Mouse (Mus musculus): ENCODE results near the gene Ankrd36.

Gene Ankrd36

DNA sequence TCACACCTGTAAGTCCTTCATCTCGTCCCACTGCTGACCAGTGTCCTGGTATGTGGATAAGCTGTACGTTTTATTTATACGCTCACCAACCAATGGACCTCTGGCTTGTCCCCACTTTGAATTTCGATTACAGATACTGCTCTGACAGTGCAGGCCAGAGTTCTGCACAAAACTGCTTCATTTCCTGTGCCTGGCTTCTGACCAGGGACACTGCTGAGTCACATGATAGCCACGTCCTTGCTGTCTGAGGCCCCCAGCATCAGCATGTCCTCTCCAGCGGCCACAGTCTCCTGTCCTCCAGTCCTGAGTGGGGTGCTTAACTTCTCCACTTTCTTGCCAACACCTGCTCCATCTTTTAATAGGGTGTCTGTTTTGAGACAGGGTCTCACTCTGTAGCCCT lies 113.1 kb downstream of the Ankrd36 start:
- DNase-seq (ENCODE audit: low spot score in 2 of 2): no peak

DNA sequence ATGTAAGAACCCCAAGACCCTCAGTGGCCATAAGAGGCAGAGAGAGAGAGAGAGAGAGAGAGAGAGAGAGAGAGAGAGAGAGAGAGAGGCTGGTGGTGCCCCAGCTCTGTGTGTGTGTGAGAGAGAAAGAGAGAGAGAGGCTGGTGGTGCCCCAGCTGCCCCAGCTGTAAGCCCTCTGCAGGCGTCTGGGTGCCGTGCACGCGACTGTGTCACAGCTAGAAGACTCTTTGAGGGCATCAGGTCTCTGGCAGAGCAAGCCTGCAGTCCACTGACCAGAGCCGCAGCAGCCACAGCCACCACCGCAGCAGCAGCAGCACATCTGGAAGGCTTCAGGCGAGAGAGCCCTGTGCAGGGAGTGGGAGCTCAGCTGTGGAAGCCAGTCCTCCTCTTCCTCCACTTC lies 114.8 kb downstream of the Ankrd36 start:
- DNase-seq (ENCODE audit: low spot score in 2 of 2): no peak

DNA sequence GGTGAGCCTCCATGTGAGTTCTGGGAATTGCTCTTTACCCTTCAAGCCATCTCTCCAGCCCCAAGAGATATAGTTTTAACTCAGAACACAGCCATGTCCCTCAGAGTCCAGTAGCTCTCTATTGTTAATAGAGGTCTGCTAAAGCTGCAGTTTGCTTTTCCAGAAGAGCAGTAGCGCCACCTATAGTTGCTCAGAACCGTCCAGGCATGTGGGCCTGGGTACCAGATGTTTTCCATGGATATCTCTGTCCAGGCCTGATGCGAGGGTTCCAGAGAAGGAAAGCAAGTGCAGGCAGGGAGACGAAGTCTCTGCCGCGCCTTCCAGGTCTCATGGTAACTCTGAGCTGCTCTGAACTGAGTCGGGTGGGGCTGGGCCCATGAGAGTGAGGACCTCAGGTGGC lies 122.3 kb downstream of the Ankrd36 start:
- DNase-seq (ENCODE audit: low spot score in 2 of 2): peak in 1 of 2 experiments; percentile 68

DNA sequence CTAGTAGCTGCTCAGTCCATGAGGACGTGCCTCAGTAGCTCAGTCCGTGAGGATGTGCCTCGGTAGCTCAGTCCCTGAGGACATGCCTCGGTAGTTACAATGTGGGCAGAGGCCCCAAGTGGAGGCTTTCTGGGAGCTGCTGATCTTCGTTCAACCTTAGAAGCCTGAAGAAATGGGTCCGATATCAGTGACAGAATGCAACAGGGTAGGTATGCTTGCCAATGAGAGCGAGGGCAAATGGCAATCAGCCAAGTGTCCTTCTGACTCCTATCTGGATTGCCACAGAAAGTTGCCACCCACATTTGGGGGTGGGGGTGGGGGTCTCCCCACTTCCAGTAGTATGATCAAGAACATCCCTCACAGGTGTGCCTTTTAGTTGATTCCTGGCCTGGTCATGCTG lies 131.3 kb downstream of the Ankrd36 start:
- DNase-seq (ENCODE audit: low spot score in 2 of 2): peak in 1 of 2 experiments; percentile 33

DNA sequence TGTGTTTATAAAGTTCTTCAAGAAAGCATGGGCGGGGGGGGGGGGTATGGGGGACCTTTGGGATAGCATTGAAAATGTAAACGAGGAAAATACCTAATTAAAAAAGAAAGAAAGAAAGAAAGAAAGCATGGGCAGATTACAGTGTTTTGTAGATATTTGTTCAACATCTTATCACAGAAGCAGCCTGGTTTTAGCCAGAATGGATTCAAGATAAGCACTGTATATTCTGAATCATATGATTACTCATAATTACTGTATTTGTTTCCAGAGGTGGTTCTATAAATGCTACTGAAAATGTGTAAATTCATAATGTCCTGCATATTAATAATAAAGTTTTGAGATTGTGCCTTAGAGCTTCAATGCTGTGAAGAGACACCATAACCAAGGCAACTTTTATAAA lies 131.8 kb downstream of the Ankrd36 start:
- DNase-seq (ENCODE audit: low spot score in 2 of 2): no peak

DNA sequence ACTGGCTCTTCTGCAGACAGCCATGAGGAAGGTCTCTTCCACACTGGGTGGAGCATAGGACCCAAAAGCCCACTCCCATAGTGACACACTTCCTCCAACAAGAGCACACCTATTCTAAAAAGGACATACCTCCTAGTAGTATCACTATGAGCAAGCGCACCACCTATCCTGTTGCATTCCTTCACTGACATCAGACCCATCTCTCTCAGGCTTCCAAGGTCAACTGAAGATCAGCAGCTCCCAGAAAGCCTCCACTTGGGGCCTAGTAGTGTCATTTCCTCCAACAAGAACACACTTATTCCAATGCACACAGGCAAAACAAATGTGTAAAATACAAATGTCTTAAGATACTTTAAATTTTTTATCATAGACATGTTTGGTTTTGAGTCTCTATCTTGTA lies 132.3 kb downstream of the Ankrd36 start:
- peak in 1 of 2 experiments; percentile 13 for DNase-seq (ENCODE audit: low spot score in 2 of 2)

DNA sequence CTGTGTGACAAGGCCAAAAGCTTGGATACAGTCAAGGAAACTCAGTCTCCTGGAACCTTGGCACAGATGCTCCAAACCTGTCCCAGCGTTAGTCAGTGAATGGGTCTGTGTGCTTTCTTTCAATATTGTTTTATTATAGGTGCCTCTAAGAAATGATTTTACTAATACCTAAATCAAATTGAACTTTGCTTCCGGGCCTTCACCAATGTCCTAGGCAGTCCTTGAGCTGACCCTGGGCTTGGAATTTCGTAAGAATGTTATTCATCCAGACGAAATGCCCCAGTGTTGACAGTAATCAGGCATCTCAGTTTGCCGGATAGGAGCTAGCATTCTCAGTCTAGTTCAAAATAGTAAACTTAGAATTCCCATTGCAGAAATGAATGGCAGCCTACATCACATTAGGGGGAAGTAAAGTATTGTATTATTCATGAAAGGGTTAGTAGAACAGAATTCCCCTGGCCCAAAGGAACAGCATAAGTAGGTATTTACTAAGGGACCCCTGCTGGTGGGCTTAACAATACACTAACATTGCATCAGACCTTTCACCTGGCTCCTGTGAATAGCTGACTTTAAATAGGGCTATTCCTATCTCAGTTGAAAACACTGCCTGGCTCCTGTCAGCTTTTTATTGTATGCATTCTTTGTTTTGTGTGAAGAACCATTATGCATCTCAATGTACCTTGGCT lies 132.9 kb downstream of the Ankrd36 start:
- DNase-seq (ENCODE audit: low spot score in 2 of 2): peak in 1 of 2 experiments; percentile 11

DNA sequence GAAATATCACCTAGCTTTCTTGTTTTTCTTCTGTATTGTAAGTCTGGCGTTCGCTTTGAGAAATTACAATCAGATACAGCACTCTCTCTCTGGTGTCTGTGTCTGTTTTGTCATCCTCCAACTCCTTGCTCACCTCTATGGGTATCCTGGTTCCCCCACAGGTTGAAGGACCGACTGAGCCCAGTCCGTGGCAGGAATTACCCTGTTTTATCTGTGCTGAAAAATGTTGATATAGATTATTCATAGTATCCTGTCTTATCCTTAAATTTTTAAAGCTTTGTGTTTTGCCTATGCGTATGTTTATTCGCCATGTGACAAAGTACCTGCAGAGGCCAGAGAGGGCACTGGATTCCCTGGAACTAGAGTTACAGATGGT lies 133.5 kb downstream of the Ankrd36 start:
- peak in 1 of 2 experiments; percentile 13 for DNase-seq (ENCODE audit: low spot score in 2 of 2)

DNA sequence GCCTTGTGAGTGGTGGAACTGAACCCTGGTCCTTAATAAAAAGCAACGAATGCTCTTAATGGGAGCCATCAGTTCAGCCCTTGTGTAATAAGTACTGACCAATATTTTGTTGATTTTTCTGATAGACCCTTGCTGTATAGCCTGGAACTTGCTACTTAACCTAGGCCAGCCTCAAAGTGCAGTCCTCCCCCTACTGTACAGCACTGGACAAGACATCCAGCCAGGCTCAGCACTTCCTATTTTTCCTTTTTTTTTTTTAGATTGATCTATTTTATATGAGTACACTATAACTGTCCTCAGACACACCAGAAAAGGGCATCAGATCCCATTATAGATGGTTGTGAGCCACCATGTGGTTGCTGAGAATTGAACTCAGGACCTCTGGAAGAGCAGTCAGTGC lies 133.9 kb downstream of the Ankrd36 start:
- DNase-seq (ENCODE audit: low spot score in 2 of 2): no peak

DNA sequence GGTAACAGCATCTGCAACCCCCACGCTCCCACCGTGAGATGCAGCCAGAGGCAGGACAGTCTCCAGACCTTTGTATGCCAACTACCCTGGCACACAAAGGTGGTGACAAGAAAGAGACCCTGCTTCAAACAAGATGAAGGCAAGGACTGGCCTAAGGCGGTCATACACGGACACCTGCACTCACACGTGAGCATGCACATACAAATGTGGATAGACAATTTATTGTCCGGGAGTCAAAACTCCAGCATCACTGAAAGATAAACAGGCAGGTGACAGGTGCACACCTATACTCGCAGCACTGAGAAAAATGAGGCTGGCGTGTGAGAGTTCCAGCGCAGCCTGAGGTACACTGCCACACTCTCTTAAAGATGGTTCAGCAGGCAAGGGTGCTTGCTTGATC lies 136.5 kb downstream of the Ankrd36 start:
- peak in 1 of 2 experiments; percentile 26 for DNase-seq (ENCODE audit: low spot score in 2 of 2)

DNA sequence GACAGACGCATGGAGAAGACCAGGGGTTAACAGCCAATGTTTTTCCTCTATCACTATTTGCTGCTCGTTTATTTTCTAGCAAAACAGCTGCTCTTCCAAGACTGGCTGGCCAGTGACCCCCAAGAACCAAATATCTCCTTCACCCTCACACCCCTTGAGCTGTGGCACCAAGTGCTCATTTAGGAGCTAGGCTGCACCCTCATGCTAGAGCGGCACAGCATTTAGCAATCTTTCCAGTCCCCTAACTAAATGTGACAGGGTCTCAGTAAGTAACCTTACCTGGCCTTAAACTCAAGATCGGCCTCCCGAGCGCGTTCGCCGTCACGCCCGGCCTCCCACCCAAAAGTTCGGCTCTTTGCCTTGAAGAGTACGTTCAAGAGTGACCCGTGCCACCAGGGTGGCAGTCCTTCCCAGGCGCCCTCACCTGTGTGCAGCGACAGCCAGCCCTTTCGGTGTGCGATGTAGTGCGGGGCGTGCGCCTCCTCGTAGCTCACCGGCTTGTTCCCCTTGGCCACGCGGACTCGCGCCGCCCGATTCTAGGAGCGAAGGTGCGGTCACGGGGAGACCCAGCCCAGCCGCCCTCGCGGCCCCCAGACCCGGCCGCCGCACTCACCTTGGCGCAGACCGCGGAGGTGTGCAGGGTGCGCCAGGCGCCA lies 137.5 kb downstream of the Ankrd36 start:
- peak in 1 of 2 experiments; percentile 55 for DNase-seq (ENCODE audit: low spot score in 2 of 2)

DNA sequence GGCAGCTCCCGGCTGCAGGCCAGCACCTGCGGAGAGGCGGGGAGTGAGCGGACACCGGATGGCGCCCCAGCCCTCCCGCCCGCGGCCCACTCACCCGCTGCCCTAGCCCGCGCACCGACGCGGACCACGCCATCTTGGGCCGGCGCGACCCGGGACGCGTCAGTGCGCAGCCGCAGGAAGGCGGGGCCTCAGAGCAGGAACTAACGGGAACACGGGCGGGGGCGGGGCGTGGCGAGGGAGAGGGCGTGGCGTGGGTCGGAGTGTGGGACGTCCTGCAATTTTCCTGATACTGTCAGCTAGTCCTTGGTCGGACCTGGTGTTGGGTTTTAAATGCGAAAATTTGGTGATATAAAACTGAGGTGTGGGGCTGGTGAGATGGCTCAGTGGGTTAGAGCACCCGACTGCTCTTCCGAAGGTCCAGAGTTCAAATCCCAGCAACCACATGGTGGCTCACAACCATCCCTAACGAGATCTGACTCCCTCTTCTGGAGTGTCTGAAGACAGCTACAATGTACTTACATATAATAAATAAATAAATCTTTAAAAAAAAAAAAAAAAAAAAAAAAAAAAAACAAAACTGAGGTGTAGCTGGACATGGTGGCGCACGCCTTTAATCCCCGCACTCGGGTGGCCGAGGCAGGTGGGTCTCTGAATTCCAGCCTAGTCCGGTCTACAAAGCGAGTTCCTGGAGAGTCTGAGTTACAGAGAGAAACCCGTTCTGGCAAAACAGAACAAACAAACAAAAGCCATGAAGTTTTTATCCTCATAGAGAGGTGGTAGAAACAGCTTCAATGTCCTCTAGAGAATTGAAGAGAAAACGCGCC lies 138.3 kb downstream of the Ankrd36 start:
- peak; percentile 91 to 93 for DNase-seq (ENCODE audit: low spot score in 2 of 2)

DNA sequence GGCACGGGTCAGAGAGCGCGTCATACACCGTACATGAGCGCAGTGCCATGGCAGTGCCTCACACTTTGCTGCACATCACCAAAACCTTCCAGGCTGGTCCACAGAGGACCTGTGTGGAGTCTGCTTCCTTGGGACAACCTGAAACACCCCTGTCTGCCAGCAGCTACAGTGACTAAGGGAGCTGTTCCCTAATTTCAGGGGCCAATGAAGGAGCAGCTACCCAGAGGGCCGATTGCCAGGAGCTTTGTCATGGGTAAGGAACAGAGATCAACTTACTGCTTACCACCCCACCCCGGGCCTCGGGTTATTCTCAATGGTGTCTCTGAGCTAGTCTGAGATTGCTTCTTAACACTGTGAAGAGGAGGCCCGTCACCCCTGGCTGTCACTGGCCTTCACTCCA lies 145.7 kb downstream of the Ankrd36 start:
- no peak for DNase-seq (ENCODE audit: low spot score in 2 of 2)

DNA sequence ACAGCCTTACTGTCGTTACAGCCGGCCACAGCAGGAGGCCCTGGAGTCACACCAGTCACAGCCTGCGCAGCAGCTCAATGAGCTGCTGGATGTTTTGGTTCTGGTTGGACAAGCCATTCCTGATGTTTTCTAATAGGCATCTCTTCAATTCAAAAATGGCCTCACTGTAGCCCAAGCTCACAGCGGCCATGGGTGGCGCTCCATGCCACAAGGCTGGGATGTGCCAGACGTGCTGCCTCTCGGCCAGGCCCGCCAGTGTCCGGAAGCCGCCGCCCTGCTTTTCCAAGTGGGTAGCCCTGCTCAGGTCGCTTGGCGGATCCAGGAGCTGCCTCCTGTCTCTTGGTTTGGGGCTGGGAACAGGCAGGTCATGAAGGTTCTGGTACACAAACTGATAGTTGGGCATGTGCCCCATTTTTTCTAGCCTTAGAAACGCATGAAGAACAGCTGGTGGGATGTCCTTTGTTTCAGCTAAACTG lies 146.2 kb downstream of the Ankrd36 start, which contains the start of gene Mrps24:
Mrps24 (minus strand) TSS at position 51 of the 476 bp plus-strand sequence.
- peak in 1 of 2 experiments; percentile 26 for DNase-seq (ENCODE audit: low spot score in 2 of 2)

DNA sequence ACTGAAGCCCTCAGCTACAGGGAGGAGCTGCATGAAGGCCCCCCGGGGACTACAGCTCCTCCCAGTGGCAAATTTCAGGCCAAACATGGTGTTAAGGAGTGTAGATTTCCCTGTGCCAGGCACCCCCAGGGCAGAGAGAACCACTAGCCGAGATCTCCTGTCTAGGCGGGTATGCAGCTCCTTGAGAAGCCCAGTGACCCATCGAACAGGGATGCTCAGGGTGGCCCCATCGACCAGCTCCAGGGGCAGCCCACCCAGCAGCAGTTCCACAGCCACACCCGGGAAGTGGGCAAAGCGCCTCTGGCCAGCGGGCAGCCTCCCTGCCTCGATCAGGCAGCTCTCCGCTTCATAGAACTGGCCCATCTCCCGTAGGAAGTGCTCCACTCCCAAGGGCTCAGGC lies 146.8 kb downstream of the Ankrd36 start:
- DNase-seq (ENCODE audit: low spot score in 2 of 2): peak in 1 of 2 experiments; percentile 21

DNA sequence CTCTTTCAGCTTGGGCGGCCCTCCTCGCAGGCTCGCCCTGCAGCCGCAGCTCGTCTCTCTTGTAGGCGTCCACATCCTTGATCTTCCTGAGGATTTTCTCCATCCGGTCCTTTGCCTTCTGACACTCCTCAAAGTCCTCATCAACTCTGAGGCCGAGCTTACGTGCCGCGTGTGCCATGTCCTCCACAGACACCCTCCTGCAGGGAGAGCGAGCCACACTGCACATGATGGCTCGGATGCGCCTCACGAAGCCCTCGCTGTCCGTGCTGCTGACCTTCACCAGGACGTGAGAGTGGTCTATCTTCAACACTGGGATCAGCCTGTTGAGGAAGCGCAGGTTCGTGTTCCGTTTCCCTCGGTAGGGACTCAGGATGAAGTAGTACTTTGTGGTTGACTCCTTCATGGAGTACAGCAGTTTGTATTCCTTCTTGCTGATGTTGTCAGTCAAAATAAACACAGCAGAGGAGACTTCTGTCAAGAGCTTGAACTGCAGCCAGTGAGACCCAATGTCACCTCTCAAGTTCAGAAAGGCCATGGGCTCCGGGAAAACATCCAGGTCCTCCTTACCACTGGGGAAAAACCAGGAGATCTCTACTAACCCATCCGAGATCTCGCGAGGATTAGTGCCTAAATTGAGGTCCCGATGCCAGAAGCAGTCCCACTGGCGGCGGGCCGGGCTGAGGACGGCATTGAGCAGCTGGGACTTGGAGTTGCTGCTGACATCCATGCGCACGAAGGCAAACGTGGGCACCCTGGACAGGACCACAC lies 147.6 kb downstream of the Ankrd36 start:
- peak; percentile 22 for DNase-seq (ENCODE audit: low spot score in 2 of 2)

DNA sequence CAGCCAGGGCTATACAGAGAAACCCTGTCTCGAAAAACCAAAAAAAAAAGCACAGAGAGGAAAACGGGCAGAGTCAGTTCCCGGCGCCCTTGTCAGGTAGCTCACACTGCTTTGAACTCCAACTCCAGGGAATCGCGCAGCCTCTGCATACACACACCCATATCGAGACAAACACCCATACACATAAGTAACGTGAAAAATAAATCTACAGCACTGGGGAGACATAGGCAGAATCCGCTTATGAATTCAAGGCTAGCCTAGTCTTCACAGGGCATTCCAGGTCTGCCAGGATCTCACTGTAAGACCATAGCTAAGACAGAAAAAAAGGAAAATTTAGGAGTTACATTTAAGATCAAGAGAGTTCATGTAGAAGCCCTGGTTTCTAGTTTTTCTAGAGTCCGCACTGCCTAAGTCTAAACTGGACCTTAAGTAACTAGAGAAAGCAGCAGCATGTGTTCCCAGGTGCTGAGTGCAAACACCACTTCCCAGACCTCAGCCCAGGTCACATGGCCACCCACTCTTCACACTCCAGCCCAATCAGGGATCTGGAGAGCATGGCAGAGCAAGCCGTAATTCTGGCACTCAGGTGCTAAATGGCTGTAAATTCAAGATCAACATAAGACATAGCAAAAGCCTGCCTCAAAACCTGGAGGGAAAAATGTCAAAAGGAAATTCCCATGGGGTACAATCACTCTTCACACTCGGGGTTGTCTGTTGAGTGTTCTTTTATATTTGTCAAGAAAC lies 149.3 kb downstream of the Ankrd36 start:
- DNase-seq (ENCODE audit: low spot score in 2 of 2): peak; percentile 15 to 16

DNA sequence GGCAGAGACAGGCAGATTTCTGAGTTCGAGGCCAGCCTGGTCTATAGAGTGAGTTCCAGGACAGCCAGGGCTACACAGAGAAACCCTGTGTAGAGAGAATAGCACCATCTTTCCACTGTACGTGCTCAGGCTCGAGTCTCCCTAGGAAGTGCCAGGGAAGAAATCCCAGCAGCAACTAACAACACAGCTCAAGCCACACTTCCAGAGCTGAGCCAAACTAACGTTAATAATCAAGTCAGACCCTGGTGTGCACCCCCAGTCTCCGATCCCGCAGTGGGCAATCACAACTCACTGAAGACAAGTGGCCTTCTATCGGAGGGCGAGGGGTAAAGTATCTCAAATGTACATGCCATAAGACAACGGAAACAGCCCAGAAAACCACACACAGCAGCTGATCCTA lies 160.1 kb downstream of the Ankrd36 start:
- no peak for DNase-seq (ENCODE audit: low spot score in 2 of 2)

DNA sequence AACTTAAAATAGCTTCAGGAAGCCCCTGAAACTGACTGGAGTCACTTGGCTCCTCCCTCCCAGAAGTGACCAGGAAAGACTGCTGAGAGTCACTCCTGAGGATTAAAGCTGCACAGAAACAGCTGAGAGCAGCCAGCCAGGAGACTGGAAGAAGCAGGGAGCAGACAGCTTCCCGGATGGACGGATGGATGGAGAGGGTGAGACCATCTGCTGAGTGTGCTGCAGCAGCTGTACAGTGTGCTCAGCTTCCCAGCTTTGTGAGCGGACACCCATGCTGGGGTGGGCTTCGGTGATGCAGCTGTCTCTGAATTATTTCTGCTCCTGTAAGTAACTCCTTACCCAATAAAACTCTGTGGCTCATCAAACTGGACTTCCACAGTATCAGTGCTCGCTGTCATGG lies 162.9 kb downstream of the Ankrd36 start:
- DNase-seq (ENCODE audit: low spot score in 2 of 2): no peak

DNA sequence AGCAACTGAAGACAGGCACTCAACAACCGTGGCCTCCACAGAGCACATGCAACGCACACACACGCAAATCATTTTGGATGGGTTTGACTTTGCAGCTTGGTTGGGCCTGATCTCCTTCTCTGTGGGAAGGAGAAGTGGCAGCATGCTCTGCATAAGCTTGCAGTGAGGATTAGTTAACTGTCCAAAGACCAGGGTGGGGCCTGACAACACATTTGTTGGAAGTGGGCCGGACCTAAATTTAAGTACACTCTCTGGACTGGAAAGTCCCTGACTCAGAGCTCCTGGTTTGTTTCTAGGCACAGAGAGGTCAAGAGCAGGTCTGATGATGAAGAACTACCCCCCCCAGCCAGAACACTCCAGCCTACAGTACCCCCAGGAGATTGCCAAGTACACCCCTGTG lies 164.8 kb downstream of the Ankrd36 start:
- no peak for DNase-seq (ENCODE audit: low spot score in 2 of 2)

DNA sequence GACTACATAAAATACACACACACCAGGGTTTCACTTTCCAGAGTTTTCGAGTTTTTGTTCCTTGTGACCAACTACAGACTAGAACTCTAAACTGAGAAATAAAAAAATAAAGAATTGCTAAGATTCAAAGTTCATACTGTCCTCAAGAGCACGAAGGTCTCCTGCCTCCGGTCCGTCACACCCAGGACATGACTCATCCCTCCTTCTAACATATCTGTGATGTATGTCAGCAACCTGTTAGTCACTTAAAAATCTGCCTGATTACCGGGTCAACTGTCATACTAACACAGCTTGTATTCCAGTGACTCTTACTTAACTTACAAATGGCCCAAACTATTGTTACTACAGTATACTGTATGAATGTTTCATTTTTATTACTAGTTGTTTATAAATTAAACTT lies 167.7 kb downstream of the Ankrd36 start:
- no peak for DNase-seq (ENCODE audit: low spot score in 2 of 2)
